Mouse (Mus musculus) olfactory bulb, adult 2 months (tissue): ENCODE measurements around the gene F11.

Source experiments
- CTCF ChIP-seq: fragments of 200-500 bp; IDR thresholded peaks from 2 replicates; pipeline ENCODE4 v1.5.1; 2012; ENCODE audit warnings: low read depth, mild to moderate bottlenecking, low read length, moderate library complexity; ENCODE audit not compliant: insufficient read depth
- POLR2A ChIP-seq: fragments of 200-500 bp; IDR thresholded peaks from 2 replicates; pipeline ENCODE4 v1.6.1; 2012; ENCODE audit warnings: mild to moderate bottlenecking, low read depth, low read length, moderate library complexity; ENCODE audit not compliant: insufficient read depth

DNA sequence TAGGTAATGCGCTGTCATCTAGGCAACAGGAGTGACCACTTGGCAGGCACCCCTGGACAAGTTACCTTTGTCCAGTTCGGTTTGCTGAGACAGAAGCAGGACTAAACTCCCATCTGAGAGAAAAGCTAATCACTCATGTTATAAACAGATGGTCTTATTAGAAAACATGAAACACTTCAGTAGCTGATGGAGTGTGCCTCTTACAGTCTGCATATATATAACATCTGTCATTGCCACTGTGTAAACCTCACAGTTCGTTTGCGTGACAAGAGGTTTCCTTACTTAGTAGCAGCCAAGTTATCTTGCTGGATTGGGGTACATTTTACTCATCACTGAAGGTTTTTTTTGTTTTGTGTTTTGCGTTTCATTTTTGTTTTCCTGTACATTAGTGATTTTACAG, 64.5 kb downstream of the F11 start:
- TF ChIP-seq CTCF, result no peak
- no peak for TF ChIP-seq POLR2A
